Mouse (Mus musculus) hindbrain, embryonic 14.5 days (tissue): ENCODE data around the gene Gpr84. TPM values are rescaled to one million over a fixed set of nuclear protein-coding genes. Genes with fewer than 3 reads are reported as not detected.
A peak's percentile ranks its signal among the peaks of the same experiment; 100 is the strongest.

Experiments
- ATAC-seq: fragments of 200-750 bp; cut with Nextera tagmentation; 2 replicates; pipeline ENCODE4 v1.8.0; 2017; ENCODE audit warnings: moderate number of reproducible peaks, mild to moderate bottlenecking, moderate TSS enrichment, moderate library complexity; ENCODE audit not compliant: low FRiP score
- DNase-seq: peaks from one replicate; pipeline ENCODE4 v3.0.0-alpha.2; 2015; ENCODE audit warnings: low spot score
- H3K27ac ChIP-seq: fragments of 300-500 bp; sonication (generic); 2 replicates; pipeline ENCODE4 v1.5.1; 2014; ENCODE audit warnings: mild to moderate bottlenecking, moderate library complexity
- H3K27me3 ChIP-seq: fragments of 300-500 bp; sonication (generic); 2 replicates; pipeline ENCODE4 v1.6.1; 2014; ENCODE audit warnings: mild to moderate bottlenecking, low read length, mixed read lengths; ENCODE audit not compliant: control insufficient read depth, insufficient read depth
- H3K36me3 ChIP-seq: fragments of 300-500 bp; sonication (generic); replicated peaks from 2 replicates; pipeline ENCODE4 v1.6.1; 2014; ENCODE audit not compliant: control insufficient read depth, insufficient read depth
- H3K4me1 ChIP-seq: fragments of 300-500 bp; sonication (generic); replicated peaks from 2 replicates; pipeline ENCODE4 v1.6.1; 2014; ENCODE audit warnings: antibody characterized with exemption, low read length, mixed read lengths; ENCODE audit not compliant: control insufficient read depth, insufficient read depth
- H3K4me2 ChIP-seq: fragments of 300-500 bp; sonication (generic); replicated peaks from 2 replicates; pipeline ENCODE4 v1.6.1; 2014; ENCODE audit warnings: mild to moderate bottlenecking, moderate library complexity
- H3K4me3 ChIP-seq: fragments of 300-500 bp; sonication (generic); replicated peaks from 2 replicates; pipeline ENCODE4 v1.5.1; 2014; ENCODE audit warnings: mild to moderate bottlenecking, low read length
- H3K9ac ChIP-seq: fragments of 300-500 bp; sonication (generic); 2 replicates; pipeline ENCODE4 v1.6.1; 2014
- H3K9me3 ChIP-seq: fragments of 300-500 bp; sonication (generic); 2 replicates; pipeline ENCODE4 v1.6.1; 2016; ENCODE audit warnings: low read length; ENCODE audit not compliant: control insufficient read depth
- WGBS: fragments of 180-500 bp; shearing (Covaris S2); extraction: QIAGEN DNeasy Blood & Tissue Kit; methylation state at CpG from one replicate; pipeline ENCODE4 v1.1.7; 2014; 5-methylcytosine and 5-hydroxymethylcytosine counted together
- polyA plus RNA-seq: library from polyadenylated mRNA; unstranded; fragments of >200 nt; fragmentation: Nextera tagmentation; extraction: Ambion mirVana; gene quantifications from 2 replicates; pipeline ENCODE4 v1.2.1, GENCODE M21; 2014

Gene Gpr84
- polyA plus RNA-seq, 1 experiment from 2014 or later = 0.12 TPM

DNA sequence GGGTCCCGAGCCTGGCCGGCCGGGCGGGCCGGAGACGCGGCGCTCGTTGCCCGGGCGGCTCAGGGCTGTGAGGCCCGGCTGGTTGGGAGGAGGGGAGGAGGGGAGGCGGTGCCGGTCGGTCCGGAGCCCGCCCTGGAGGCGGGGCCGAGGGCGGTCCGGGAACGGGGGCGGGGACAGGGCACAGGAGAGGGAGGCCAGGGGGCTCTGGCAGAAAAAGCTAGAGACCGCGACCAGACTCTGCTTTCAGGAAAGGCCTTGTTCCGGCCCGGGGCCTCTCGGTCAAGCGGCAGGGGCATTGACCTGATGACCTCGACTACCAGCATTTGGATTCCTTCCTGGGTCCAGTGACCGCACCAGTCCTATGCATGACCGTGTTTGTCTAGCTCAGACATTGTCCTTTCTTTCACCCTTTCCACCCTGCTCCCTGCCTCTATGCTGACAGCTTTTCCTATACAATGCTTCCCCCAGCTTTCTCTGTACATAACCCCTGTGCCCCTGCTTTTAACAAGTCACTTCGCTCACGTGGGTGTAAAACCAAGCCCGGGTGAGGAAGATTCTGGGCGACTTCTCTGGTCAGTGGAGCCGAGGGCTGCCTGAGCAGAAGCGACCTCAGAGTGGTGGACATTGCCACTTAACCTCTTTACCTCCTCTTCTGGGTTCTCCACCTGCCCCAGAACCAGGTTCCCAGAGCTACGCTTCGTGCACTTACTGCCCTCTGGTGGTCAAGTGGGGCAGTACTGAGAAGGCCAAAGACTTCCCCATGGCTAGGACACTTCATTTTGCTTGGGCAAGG is 13.2 kb upstream of the Gpr84 start:
- Histone ChIP-seq H3K4me1 (peaks cover 24% of the 10 kb centered on the region), H3K9ac (peak overlapping the region; percentile 80), H3K27ac (peak overlapping the region; percentile 74), H3K36me3 (peaks cover 6% of the 10 kb centered on the region), H3K9me3 (no peaks in the 10 kb centered on the region), H3K27me3 (no peaks in the 10 kb centered on the region), H3K4me3 (peak overlapping the region; percentile 69), H3K4me2 (peak overlapping the region; percentile 86)
- peak; percentile 97 for ATAC-seq
- peak; percentile 81 for DNase-seq
- 1% methylated on average over 28 of the region's 40 CpGs for WGBS

DNA sequence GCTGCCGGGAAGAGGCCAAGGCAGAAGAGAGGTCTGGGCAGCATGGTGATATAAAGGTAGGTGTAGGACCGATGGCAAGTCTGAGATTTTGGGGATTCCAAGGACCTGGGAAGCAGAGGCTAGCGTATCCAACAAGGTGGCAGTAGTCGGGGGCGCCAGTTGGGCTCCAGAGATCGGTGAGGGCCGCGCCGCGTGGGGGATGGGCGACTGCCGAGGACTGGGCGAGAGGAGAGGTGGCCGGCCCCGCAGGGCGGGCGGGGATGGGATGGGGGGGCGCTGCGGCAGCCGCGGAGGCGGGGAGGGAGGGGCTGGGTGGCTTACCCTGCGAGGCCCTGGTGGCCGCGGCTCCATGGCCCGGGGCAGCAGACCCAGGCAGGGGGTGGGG is 12.7 kb upstream of the Gpr84 start:
- ATAC-seq = peak; percentile 84

GRCm38 (mm10) chr15:103322396-103322795 is 12.0 kb upstream of the Gpr84 start:
- H3K27ac ChIP-seq = peak overlapping the region; percentile 74; the same call in 1 of the 2 replicates

More for the DNA sequence above, 12.7 kb upstream of the Gpr84 start:
- H3K9me3 ChIP-seq = no peaks in the 10 kb centered on the region
- peaks cover 24% of the 10 kb centered on the region for H3K4me1 ChIP-seq
- peak; percentile 55 for DNase-seq
- H3K4me3 ChIP-seq = peak overlapping the region; percentile 69
- H3K36me3 ChIP-seq = peaks cover 12% of the 10 kb centered on the region
- H3K27ac ChIP-seq = peak overlapping the region; percentile 74
- peak overlapping the region; percentile 80 for H3K9ac ChIP-seq
- no peaks in the 10 kb centered on the region for H3K27me3 ChIP-seq
- peak overlapping the region; percentile 86 for H3K4me2 ChIP-seq
- under 1% methylated on average over 8 of the region's 26 CpGs for WGBS

GRCm38 (mm10) chr15:103321076-103321475 is 10.7 kb upstream of the Gpr84 start:
- Histone ChIP-seq H3K9ac (no peak overlapping the region), H3K27me3 (no peaks in the 10 kb centered on the region), H3K4me3 (no peak overlapping the region), H3K9me3 (no peaks in the 10 kb centered on the region), H3K27ac (no peak overlapping the region), H3K4me1 (peaks cover 24% of the 10 kb centered on the region), H3K36me3 (peaks cover 31% of the 10 kb centered on the region), H3K4me2 (no peak overlapping the region)
- 56% methylated on average over 1 of the region's 1 CpGs for WGBS
- ATAC-seq (no peak), DNase-seq (no peak)

More at GRCm38 (mm10) chr15:103322396-103322795, 12.0 kb upstream of the Gpr84 start:
- Histone ChIP-seq H3K4me1 (peaks cover 24% of the 10 kb centered on the region), H3K4me2 (peak overlapping the region; percentile 86), H3K4me3 (peak overlapping the region; percentile 69), H3K9me3 (no peaks in the 10 kb centered on the region), H3K9ac (peak overlapping the region; percentile 80), H3K27me3 (no peaks in the 10 kb centered on the region), H3K36me3 (peaks cover 19% of the 10 kb centered on the region)
- 51% methylated on average over 4 of the region's 4 CpGs for WGBS
- DNase-seq (no peak), ATAC-seq (no peak)

GRCm38 (mm10) chr15:103318201-103318816 is 7.9 kb upstream of the Gpr84 start:
- Histone ChIP-seq H3K4me3 (no peak overlapping the region), H3K27me3 (no peaks in the 10 kb centered on the region), H3K9me3 (no peaks in the 10 kb centered on the region), H3K36me3 (peaks cover 41% of the 10 kb centered on the region), H3K4me2 (no peak overlapping the region), H3K27ac (no peak overlapping the region), H3K4me1 (peaks cover 25% of the 10 kb centered on the region; the same call in 1 of the 2 replicates), H3K9ac (no peak overlapping the region)
- no peak for ATAC-seq
- no peak for DNase-seq
- 69% methylated on average over 3 of the region's 3 CpGs for WGBS

- Histone ChIP-seq H3K9me3 (no peaks in the 10 kb centered on the region), H3K36me3 (peaks cover 41% of the 10 kb centered on the region), H3K27ac (no peak overlapping the region), H3K9ac (no peak overlapping the region), H3K27me3 (no peaks in the 10 kb centered on the region), H3K4me1 (peaks cover 24% of the 10 kb centered on the region; the same call in 1 of the 2 replicates), H3K4me2 (no peak overlapping the region), H3K4me3 (no peak overlapping the region)
- no peak for ATAC-seq
- WGBS = 91% methylated on average over 8 of the region's 8 CpGs
- DNase-seq = no peak
These were observed 7.3 kb upstream of the Gpr84 start for GRCm38 (mm10) chr15:103317731-103318130.

DNA sequence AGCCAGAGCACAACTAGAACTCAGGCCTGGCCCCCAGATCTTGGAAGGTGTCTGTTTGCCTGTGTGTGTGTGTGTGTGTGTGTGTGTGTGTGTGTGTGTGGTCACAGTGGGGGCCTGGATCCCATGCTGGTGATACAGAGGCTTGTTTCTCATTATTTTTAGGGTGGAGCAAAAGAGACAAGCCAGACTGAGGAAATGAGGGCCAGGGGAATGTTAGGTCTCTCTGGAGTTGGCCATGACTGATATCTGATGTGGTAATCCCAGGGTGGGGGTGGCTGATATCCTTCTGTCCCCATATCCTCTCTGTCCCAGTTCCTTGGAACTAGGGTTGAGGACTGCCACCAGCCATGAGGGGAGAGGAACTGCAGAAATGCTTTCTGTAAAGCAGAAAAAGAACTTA is 6.7 kb upstream of the Gpr84 start:
- no peak overlapping the region for H3K9ac ChIP-seq
- no peak for ATAC-seq
- H3K27ac ChIP-seq = no peak overlapping the region
- H3K4me3 ChIP-seq = no peak overlapping the region
- H3K36me3 ChIP-seq = peaks cover 41% of the 10 kb centered on the region
- no peaks in the 10 kb centered on the region for H3K9me3 ChIP-seq
- DNase-seq = no peak
- no peak overlapping the region for H3K4me2 ChIP-seq
- no peaks in the 10 kb centered on the region for H3K27me3 ChIP-seq
- H3K4me1 ChIP-seq = peaks cover 18% of the 10 kb centered on the region; the same call in 1 of the 2 replicates

DNA sequence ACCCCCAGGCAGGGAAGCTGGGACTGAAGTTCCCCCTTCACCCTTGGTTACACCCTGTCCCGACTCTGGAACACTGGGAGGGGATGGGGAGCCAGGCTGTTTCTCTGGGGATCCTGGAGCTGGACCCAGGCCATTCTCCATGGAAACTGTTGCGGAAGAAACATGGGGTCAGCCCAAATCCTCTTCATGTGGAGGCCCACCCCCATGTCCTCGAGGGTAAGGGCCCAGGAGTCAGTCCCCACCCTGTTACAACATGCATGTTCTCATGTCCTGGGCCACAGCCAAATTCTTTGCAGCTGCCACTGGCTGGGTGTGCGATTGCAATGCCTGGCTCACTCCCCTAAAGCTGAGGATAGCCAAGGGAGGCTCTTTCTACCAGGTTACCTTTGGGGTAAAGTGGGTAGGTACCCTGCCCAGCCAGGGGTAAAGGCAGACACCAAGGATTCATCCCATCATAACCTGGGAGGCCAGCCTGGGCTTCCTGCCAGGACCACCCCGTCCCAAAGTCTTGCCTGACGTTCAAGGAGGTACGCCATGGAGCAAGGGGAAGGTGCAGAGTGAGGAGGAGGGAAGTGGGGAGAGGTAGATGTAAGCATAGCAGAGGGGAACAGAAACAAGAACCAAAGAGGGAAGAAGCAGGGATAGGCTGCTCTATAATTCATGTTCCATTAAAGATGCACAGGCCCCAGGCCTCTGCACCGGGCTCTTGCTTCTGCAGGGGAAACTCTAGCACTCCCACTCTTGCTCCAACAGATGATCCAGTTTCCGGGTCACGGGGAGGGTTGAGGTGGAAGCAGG is 5.8 kb upstream of the Gpr84 start:
- Histone ChIP-seq H3K4me3 (no peak overlapping the region), H3K9ac (no peak overlapping the region), H3K4me1 (peaks cover 9% of the 10 kb centered on the region; the same call in 1 of the 2 replicates), H3K27me3 (no peaks in the 10 kb centered on the region), H3K9me3 (no peaks in the 10 kb centered on the region), H3K36me3 (peaks cover 41% of the 10 kb centered on the region), H3K27ac (no peak overlapping the region), H3K4me2 (no peak overlapping the region)
- DNase-seq (no peak), ATAC-seq (no peak)
- WGBS = 80% methylated on average over 10 of the region's 10 CpGs
